Mouse (Mus musculus): Measurements from ENCODE around the gene Casz1. TPM values are rescaled to one million over a fixed set of nuclear protein-coding genes. Genes with fewer than 3 reads are reported as not detected.
A peak's percentile ranks its signal among the peaks of the same experiment; 100 is the strongest.

Casz1 gene
- total and polyA plus RNA-seq, 3 experiments: 21.2 to 47.0 (median 42.5) TPM

DNA sequence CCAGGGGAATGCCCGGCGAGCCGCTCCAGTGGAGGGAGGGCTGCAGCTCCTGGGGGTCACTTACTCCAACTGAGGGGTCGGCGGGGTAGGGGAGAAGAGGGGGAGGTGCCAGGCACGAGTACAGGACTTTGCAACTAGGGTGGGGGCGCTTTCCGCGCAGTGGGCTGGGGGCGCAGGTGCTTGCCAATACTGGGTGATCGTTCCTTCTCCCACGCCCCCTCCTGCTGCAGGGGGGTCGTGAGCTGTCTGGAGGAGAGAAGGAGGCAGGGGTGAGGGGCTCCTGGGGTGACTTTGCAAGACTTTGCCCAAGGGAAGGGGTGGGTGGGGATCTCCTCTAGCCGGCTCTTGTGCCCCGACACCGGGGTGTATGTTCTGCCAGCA is 541 bp downstream of the Casz1 start:
- peak overlapping the region; percentile 82 for H3K9ac ChIP-seq (ENCODE audit: low read depth, low read length)
- H3K36me3 ChIP-seq (ENCODE audit: control insufficient read depth, insufficient read depth, low read length): no peaks in the 10 kb centered on the region
- H3K27ac ChIP-seq: peak overlapping the region; percentile 93
- H3K79me2 ChIP-seq (replicated peaks; ENCODE audit: control insufficient read depth, insufficient read depth, low read length): no peaks in the 10 kb centered on the region
- WGBS: under 1% methylated on average over 16 of the region's 16 CpGs
- intact Hi-C loops (cut with DNase I): loop anchor here (1.0 to 5.0 kb wide), 6 partner anchors 58 to 243 kb away; no protein-coding TSS in a partner anchor
- TF ChIP-seq POLR2A (IDR thresholded peaks at IDR 0.05; ENCODE audit: insufficient read depth, low read depth, low read length) (no peak), CTCF (IDR thresholded peaks at IDR 0.05) (no peak)
- H3K4me1 ChIP-seq (ENCODE audit: control insufficient read depth, insufficient read depth, low read length): peaks cover 1% of the 10 kb centered on the region; the same call in 1 of the 2 replicates
- H3K27me3 ChIP-seq (ENCODE audit: control insufficient read depth, insufficient read depth, low read length): no peaks in the 10 kb centered on the region
- DNase-seq: no peak
- H3K4me3 ChIP-seq: peak overlapping the region; percentile 98

DNA sequence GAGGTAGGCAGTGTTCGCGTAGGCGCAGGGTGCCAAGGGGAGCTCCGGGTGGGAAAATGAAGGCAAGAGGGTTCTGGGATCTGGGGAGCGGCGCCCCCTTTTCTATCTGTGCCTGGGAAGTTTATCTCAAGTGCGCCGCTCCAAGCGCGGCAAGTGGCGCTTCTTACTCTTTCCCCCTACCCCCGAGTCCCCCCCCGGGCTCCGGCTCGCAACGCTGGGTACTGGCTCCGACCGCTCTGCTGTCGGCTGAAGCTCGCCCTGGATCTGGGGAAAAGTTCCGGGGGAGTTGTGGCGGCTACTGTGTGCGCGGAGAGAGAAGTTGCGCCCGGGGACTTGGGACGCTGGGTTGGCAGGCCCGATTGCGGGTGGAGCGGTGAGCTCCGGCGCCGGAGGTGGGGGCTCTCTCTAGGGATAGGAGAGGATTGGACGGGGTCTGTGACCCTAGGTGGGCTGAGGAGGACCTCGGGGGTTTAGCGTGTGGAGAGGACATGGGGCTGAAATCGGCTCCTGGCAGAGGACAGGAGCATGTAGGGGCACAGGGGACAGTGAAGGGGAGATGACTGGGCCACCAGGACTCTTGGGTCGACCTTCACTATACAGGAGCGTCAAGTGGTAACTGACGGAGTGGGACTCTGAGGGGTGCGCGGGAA is 1.1 kb downstream of the Casz1 start:
- H3K9ac ChIP-seq (ENCODE audit: low read depth, low read length): peak overlapping the region; percentile 82
- peak overlapping the region; percentile 98 for H3K4me3 ChIP-seq
- peak overlapping the region; percentile 93 for H3K27ac ChIP-seq
- no peaks in the 10 kb centered on the region for H3K27me3 ChIP-seq (ENCODE audit: control insufficient read depth, insufficient read depth, low read length)
- H3K36me3 ChIP-seq (ENCODE audit: control insufficient read depth, insufficient read depth, low read length): no peaks in the 10 kb centered on the region
- intact Hi-C loops (cut with DNase I): loop anchor here (2.0 kb wide), 4 partner anchors 58 to 146 kb away; no protein-coding TSS in a partner anchor
- DNase-seq: peak; percentile 58 to 67
- TF ChIP-seq CTCF (IDR thresholded peaks at IDR 0.05): no peak
- no peak for TF ChIP-seq POLR2A (IDR thresholded peaks at IDR 0.05; ENCODE audit: insufficient read depth, low read depth, low read length)
- TF ChIP-seq EP300 (IDR thresholded peaks at IDR 0.05; ENCODE audit: insufficient read depth, low read depth, low read length): no peak
- H3K79me2 ChIP-seq (replicated peaks; ENCODE audit: control insufficient read depth, insufficient read depth, low read length): no peaks in the 10 kb centered on the region
- H3K4me1 ChIP-seq (ENCODE audit: control insufficient read depth, insufficient read depth, low read length): peaks cover 1% of the 10 kb centered on the region; the same call in 1 of the 2 replicates
- WGBS: under 1% methylated on average over 42 of the region's 42 CpGs

DNA sequence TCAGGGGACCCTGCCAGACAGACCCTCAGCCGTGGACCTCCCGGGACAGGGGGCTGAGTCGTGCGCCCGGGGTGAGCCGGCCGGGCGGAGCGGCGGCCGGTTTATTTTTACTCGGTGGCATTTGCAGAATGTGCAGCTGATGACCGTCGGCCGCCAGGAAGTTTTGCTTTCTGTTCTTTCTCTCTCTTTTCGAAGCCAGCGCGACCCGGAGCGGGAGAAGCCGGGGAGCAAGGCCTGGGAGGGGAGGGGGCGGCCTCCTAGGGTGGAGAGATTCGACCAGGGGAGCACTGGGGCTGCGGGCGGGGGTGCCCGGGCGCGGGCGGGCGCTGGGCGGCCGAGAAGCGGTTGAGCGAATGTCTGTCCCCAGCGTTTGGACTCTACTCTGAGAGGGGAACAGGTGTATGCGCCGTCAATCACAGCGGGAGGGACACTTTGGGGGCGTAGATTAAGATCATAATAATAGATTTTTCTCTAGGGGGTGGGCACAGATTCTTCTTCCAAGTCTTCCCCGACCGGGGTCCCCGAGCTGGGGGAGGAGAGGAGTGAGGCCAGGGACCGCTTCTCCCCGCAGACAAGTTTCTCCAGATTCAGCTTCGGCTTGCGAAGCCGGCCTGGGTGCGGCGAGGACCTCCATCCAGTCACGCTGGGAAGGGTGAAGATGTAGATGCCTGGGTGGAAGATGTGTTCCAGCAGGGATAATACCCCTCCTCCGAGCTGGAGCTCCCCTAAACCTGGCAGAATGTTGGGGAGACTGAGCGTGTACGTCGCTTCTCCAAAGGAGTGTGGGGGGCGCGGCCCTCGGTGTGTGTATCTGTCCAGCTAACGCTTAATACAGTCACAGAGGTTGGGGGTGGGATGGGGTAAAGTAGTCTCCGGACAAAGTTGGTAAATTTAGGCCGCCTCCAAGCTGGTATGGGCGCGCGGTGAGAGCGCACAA is 1.9 kb downstream of the Casz1 start:
- H3K79me2 ChIP-seq (replicated peaks; ENCODE audit: control insufficient read depth, insufficient read depth, low read length): no peaks in the 10 kb centered on the region; the same call in 1 of the 2 replicates
- H3K36me3 ChIP-seq (ENCODE audit: control insufficient read depth, insufficient read depth, low read length): no peaks in the 10 kb centered on the region
- H3K27ac ChIP-seq: peak overlapping the region; percentile 93
- intact Hi-C loops (cut with DNase I): loop anchor here (2.0 kb wide), 4 partner anchors 59 to 145 kb away; no protein-coding TSS in a partner anchor
- H3K4me1 ChIP-seq (ENCODE audit: control insufficient read depth, insufficient read depth, low read length): peaks cover 1% of the 10 kb centered on the region; the same call in 1 of the 2 replicates
- no peak for TF ChIP-seq CTCF (IDR thresholded peaks at IDR 0.05)
- TF ChIP-seq POLR2A (IDR thresholded peaks at IDR 0.05; ENCODE audit: insufficient read depth, low read depth, low read length): no peak
- TF ChIP-seq EP300 (IDR thresholded peaks at IDR 0.05; ENCODE audit: insufficient read depth, low read depth, low read length): no peak
- H3K9ac ChIP-seq (ENCODE audit: low read depth, low read length): peak overlapping the region; percentile 82
- no peaks in the 10 kb centered on the region for H3K27me3 ChIP-seq (ENCODE audit: control insufficient read depth, insufficient read depth, low read length)
- DNase-seq: peak; percentile 27 to 69
- WGBS: 1% methylated on average over 61 of the region's 64 CpGs
- H3K4me3 ChIP-seq: peak overlapping the region; percentile 98

DNA sequence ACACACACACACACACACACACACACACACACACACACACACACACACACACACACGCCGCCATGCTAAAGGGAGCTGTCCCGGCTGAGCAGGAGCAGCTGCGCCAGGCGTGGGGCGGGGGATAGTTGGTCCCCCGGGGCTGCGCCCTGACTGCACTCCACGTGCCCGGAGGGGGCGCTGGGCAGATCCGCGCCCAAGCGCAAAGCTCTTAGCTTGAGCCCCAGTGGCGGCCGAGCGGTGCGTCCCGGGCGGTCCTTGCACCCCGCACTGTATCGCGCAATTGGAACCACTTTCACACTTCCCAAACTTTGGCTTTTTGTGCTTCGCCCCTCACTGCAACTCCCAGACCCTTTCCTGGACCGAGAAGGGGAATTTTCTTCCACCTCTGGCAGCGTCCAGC is 2.6 kb downstream of the Casz1 start:
- DNase-seq: peak; percentile 68 to 74
- Histone ChIP-seq H3K9ac (ENCODE audit: low read depth, low read length) (peak overlapping the region; percentile 82), H3K4me1 (ENCODE audit: control insufficient read depth, insufficient read depth, low read length) (peaks cover 1% of the 10 kb centered on the region; the same call in 1 of the 2 replicates), H3K27me3 (ENCODE audit: control insufficient read depth, insufficient read depth, low read length) (no peaks in the 10 kb centered on the region), H3K36me3 (ENCODE audit: control insufficient read depth, insufficient read depth, low read length) (no peaks in the 10 kb centered on the region), H3K27ac (peak overlapping the region; percentile 68), H3K4me3 (peak overlapping the region; percentile 58), H3K79me2 (replicated peaks; ENCODE audit: control insufficient read depth, insufficient read depth, low read length) (no peaks in the 10 kb centered on the region; the same call in 1 of the 2 replicates)
- intact Hi-C loops (cut with DNase I): no loop called here
- no peak for TF ChIP-seq EP300 (IDR thresholded peaks at IDR 0.05; ENCODE audit: insufficient read depth, low read depth, low read length)
- TF ChIP-seq CTCF (IDR thresholded peaks at IDR 0.05): peak; percentile 63
- WGBS: 2% methylated on average over 26 of the region's 26 CpGs

DNA sequence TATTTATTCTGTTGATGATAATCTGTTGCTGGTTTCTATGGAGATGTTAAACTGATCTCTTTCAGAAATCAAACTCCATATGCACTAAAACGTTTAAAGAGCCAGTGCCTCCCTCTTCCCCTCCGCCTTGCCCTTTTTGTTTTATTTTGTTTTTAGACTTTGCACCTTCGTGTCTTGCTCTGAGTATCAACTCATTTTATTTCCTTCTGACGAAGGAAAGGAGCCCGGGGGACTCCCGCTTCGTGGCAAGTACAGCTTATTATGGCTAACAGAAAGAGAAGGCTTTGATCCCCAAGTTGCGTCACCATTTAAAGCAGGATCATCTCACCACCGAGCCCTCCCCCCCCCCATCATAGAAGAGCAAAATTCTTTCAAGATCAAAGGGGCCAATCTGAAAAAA is 3.2 kb downstream of the Casz1 start:
- intact Hi-C loops (cut with DNase I): no loop called here
- Histone ChIP-seq H3K27me3 (ENCODE audit: control insufficient read depth, insufficient read depth, low read length) (no peaks in the 10 kb centered on the region), H3K27ac (peak overlapping the region; percentile 68), H3K4me1 (ENCODE audit: control insufficient read depth, insufficient read depth, low read length) (peaks cover 1% of the 10 kb centered on the region; the same call in 1 of the 2 replicates), H3K9ac (ENCODE audit: low read depth, low read length) (no peak overlapping the region; the same call in 1 of the 2 replicates), H3K79me2 (replicated peaks; ENCODE audit: control insufficient read depth, insufficient read depth, low read length) (no peaks in the 10 kb centered on the region; the same call in 1 of the 2 replicates), H3K36me3 (ENCODE audit: control insufficient read depth, insufficient read depth, low read length) (no peaks in the 10 kb centered on the region), H3K4me3 (peak overlapping the region; percentile 58)
- WGBS: 11% methylated on average over 9 of the region's 9 CpGs
- DNase-seq: no peak
- TF ChIP-seq POLR2A (IDR thresholded peaks at IDR 0.05; ENCODE audit: insufficient read depth, low read depth, low read length) (no peak), CTCF (IDR thresholded peaks at IDR 0.05) (no peak), EP300 (IDR thresholded peaks at IDR 0.05; ENCODE audit: insufficient read depth, low read depth, low read length) (no peak)

All from heart, adult 2 months (tissue).